Mouse (Mus musculus) ES-E14 (cell line): Measurements from ENCODE around the gene Tmprss4. TPM values are rescaled to one million over a fixed set of nuclear protein-coding genes. Genes with fewer than 3 reads are reported as not detected.

Experiments used
- DNase-seq: peaks from one replicate; pipeline ENCODE4 v3.0.0-alpha.2; 2013; ENCODE audit warnings: low read depth, low spot score
- H3K27ac ChIP-seq: 2 replicates; pipeline ENCODE4 v1.5.1; 2012; ENCODE audit warnings: low read depth, mild to moderate bottlenecking, low read length, moderate library complexity, mixed read lengths; ENCODE audit not compliant: poor library complexity, insufficient read depth, severe bottlenecking
- H3K36me3 ChIP-seq: 2 replicates; pipeline ENCODE4 v1.6.1; 2012; ENCODE audit warnings: mild to moderate bottlenecking, low read length, moderate library complexity, mixed read lengths; ENCODE audit not compliant: control insufficient read depth, poor library complexity, insufficient read depth, severe bottlenecking
- H3K4me1 ChIP-seq, 2 experiments: fragments of 150-350 bp in 1 of 2; sonication (generic) in 1 of 2; 2 replicates each; pipeline ENCODE4 v1.6.1; 2012; ENCODE audit warnings: low read length in 2 of 2, mild to moderate bottlenecking in 1 of 2, mixed read lengths in 1 of 2; ENCODE audit not compliant: control insufficient read depth in 2 of 2, insufficient read depth in 2 of 2, poor library complexity in 1 of 2
- H3K4me3 ChIP-seq, 2 experiments: fragments of 150-350 bp in 1 of 2; sonication (generic) in 1 of 2; 2 replicates each; pipeline ENCODE4 v1.5.1; 2012; ENCODE audit warnings: low read length in 2 of 2, low read depth in 1 of 2, mild to moderate bottlenecking in 1 of 2, mixed read lengths in 1 of 2; ENCODE audit not compliant: insufficient read depth in 1 of 2, poor library complexity in 1 of 2, severe bottlenecking in 1 of 2
- H3K9ac ChIP-seq: 2 replicates; pipeline ENCODE4 v1.6.1; 2012; ENCODE audit warnings: low read depth, mild to moderate bottlenecking, low read length, mixed read lengths; ENCODE audit not compliant: poor library complexity, insufficient read depth, severe bottlenecking
- H3K9me3 ChIP-seq: fragments of 150-350 bp; sonication (generic); 2 replicates; pipeline ENCODE4 v1.6.1; 2012; ENCODE audit warnings: low read depth, mild to moderate bottlenecking, low read length; ENCODE audit not compliant: control insufficient read depth, insufficient read depth
- CHD2 ChIP-seq: IDR thresholded peaks from 2 replicates; pipeline ENCODE4 v1.6.1; 2014; ENCODE audit warnings: mild to moderate bottlenecking, low read depth, low read length, inconsistent platforms
- HCFC1 ChIP-seq: IDR thresholded peaks from 2 replicates; pipeline ENCODE4 v1.6.1; 2012; ENCODE audit warnings: low read length, inconsistent platforms, borderline replicate concordance; ENCODE audit not compliant: insufficient read depth
- MAFK ChIP-seq: IDR thresholded peaks from 2 replicates; pipeline ENCODE4 v1.6.1; 2014; ENCODE audit warnings: mild to moderate bottlenecking, low read depth, low read length, inconsistent platforms; ENCODE audit not compliant: insufficient read depth
- ZC3H11A ChIP-seq: IDR thresholded peaks from 2 replicates; pipeline ENCODE4 v1.6.1; 2012; ENCODE audit warnings: low read depth, mild to moderate bottlenecking, inconsistent platforms, low read length, borderline replicate concordance
- ZNF384 ChIP-seq: IDR thresholded peaks from 2 replicates; pipeline ENCODE4 v1.6.1; 2012; ENCODE audit warnings: low read depth, low read length, inconsistent platforms
- in situ Hi-C, 2 experiments: fragments of 600-800 bp; cut with MboI; formaldehyde crosslinking; loops; one replicate each; pipeline ENCODE4 v1.15.1; 2025; ENCODE audit warnings: low sequenced_read_pairs in 2 of 2, inconsistent platforms in 1 of 2; ENCODE audit not compliant: unreplicated experiment in 2 of 2
- total RNA-seq: library from RNA; depleted of rRNA; stranded (reverse); fragments of 300-350 nt; gene quantifications from 2 replicates; pipeline ENCODE4 v1.2.3, GENCODE M21; 2012

The Tmprss4 gene
- total RNA-seq, 1 experiment = 0.36 TPM

- TF ChIP-seq ZNF384 (no peak), MAFK (no peak), HCFC1 (no peak), CHD2 (no peak), ZC3H11A (no peak)
- in situ Hi-C loops = no loop called here
- H3K9ac ChIP-seq = no peak overlapping the region
- H3K36me3 ChIP-seq = no peaks in the 10 kb centered on the region
- no peak overlapping the region for H3K27ac ChIP-seq
- peaks cover 1 to 2% of the 10 kb centered on the region in 2 experiments; a peak in 1 of 4 replicates for H3K4me1 ChIP-seq
- no peak for DNase-seq
- no peak overlapping the region for H3K4me3 ChIP-seq
- no peaks in the 10 kb centered on the region for H3K9me3 ChIP-seq
Observed at GRCm38 (mm10) chr9:45173475-45173874, 30.4 kb downstream of the Tmprss4 start.

DNA sequence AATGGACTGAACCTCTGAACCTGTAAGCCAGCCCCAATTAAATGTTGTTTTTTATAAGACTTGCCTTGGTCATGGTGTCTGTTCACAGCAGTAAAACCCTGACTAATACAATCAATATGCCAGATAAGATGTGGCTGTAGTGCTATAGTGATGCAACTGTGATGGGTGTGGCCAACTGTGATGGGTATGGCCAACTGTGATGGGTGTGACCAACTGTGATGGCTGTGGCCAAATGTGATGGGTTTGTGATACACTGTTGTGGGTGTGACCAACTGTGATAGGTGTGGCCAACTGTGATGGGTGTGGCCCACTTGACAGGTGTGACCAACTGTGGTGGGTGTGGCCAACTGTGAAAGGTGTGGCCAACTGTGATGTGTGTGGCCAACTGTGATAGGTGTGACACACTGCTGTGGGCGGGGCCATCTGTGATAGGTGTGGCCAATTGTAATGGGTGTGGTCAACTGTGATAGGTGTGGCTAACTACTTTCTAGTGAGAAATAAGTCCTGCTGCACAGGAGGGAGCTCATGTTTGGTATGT is 32.8 kb downstream of the Tmprss4 start:
- TF ChIP-seq ZNF384 (no peak), ZC3H11A (no peak), MAFK (no peak), CHD2 (no peak), HCFC1 (no peak)
- H3K36me3 ChIP-seq = no peaks in the 10 kb centered on the region
- no peak overlapping the region for H3K9ac ChIP-seq
- no peak overlapping the region for H3K27ac ChIP-seq
- in situ Hi-C loops = no loop called here
- H3K9me3 ChIP-seq = no peaks in the 10 kb centered on the region
- peaks cover 1 to 2% of the 10 kb centered on the region in 2 experiments; a peak in 1 of 4 replicates for H3K4me1 ChIP-seq
- no peak overlapping the region for H3K4me3 ChIP-seq
- DNase-seq = no peak

DNA sequence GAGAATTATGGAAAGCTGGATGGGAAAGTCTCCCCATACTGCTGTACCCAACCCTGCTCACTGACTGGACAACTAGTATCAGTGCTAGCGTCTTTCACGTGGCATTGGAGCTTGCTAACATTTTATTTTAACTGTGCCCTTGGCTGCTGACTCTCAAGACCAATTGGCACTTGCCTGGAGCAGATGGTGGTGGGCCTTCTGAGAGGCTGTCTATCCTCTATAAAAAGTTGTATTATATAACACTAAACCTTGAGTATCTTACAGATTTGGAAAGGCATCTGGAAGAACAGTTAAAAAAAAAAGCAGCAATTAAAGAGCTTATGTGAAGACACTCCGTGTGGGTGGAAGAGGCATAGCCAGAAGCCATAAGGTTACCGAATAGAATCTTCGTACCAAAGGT is 33.7 kb downstream of the Tmprss4 start:
- no peak overlapping the region for H3K9ac ChIP-seq
- no peak overlapping the region for H3K27ac ChIP-seq
- no peak overlapping the region for H3K4me3 ChIP-seq
- no peaks in the 10 kb centered on the region for H3K36me3 ChIP-seq
- TF ChIP-seq ZNF384 (no peak), HCFC1 (no peak)
- in situ Hi-C loops = no loop called here
- H3K4me1 ChIP-seq = peaks cover 1 to 2% of the 10 kb centered on the region in 2 experiments; a peak in 1 of 4 replicates
- no peak for DNase-seq
- no peaks in the 10 kb centered on the region for H3K9me3 ChIP-seq

GRCm38 (mm10) chr9:45167903-45168302 is 36.0 kb downstream of the Tmprss4 start:
- no peak for DNase-seq
- H3K4me3 ChIP-seq = no peak overlapping the region
- H3K9ac ChIP-seq = no peak overlapping the region
- in situ Hi-C loops = no loop called here
- peaks cover 1 to 2% of the 10 kb centered on the region in 2 experiments; a peak in 1 of 4 replicates for H3K4me1 ChIP-seq
- no peaks in the 10 kb centered on the region for H3K36me3 ChIP-seq
- no peaks in the 10 kb centered on the region for H3K9me3 ChIP-seq
- TF ChIP-seq HCFC1 (no peak), ZC3H11A (no peak), ZNF384 (no peak), MAFK (no peak), CHD2 (no peak)
- H3K27ac ChIP-seq = no peak overlapping the region

DNA sequence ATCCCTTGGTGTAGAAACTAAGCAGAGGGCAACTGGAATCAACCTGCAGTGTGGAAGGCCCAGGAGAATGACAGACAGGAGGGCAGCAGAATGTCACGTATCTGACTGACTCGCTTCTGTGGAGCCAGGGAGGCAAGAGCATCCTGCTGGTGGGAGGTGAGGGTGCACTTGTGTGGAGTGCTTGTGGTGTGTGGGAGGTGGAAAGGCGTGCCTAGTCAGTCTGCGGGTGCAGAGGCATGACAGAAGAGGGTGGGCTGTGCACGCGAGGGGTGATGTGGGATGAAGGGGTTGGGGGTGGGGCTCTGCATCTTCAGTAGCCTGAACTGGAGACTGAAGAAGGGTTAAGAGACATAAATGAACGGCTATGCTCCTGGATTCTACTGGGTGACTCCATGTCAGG is 50.5 kb downstream of the Tmprss4 start:
- no peaks in the 10 kb centered on the region for H3K4me1 ChIP-seq
- no peak for TF ChIP-seq HCFC1
- no peak overlapping the region for H3K9ac ChIP-seq
- in situ Hi-C loops = no loop called here
- no peak overlapping the region for H3K4me3 ChIP-seq
- no peaks in the 10 kb centered on the region for H3K9me3 ChIP-seq
- H3K27ac ChIP-seq = no peak overlapping the region
- H3K36me3 ChIP-seq = no peaks in the 10 kb centered on the region
- DNase-seq = no peak
